Mouse (Mus musculus) layer of hippocampus, postnatal 14 days (tissue): Measurements from ENCODE around the gene Xpnpep2. TPM values are rescaled to one million over a fixed set of nuclear protein-coding genes. Genes with fewer than 3 reads are reported as not detected.

Source experiments
- DNase-seq, 2 experiments: peaks; one replicate each; pipeline ENCODE4 v3.0.0; 2021 to 2022; ENCODE audit warnings: low spot score in 2 of 2, mixed read lengths in 1 of 2
- total RNA-seq, 2 experiments: library from RNA; stranded (reverse); gene quantifications; 2 replicates each; pipeline ENCODE4 v1.2.3; 2021

The Xpnpep2 gene
- total RNA-seq, 2 experiments from 2014 or later, result 0.43 to 0.83 TPM

- DNase-seq, result no peak
These were observed 48.9 kb downstream of the Xpnpep2 start for GRCm38 (mm10) chrX:48157396-48157795.

GRCm38 (mm10) chrX:48158229-48158919 lies 49.8 kb downstream of the Xpnpep2 start:
- DNase-seq, result no peak

- DNase-seq, result no peak
These were observed 61.4 kb downstream of the Xpnpep2 start for GRCm38 (mm10) chrX:48169892-48170291.

- DNase-seq, result no peak
These were observed 61.8 kb downstream of the Xpnpep2 start for GRCm38 (mm10) chrX:48170368-48170767.

GRCm38 (mm10) chrX:48181844-48182243 lies 73.3 kb downstream of the Xpnpep2 start:
- DNase-seq, result no peak

GRCm38 (mm10) chrX:48184703-48185102 lies 76.2 kb downstream of the Xpnpep2 start:
- no peak for DNase-seq

Other genes starting within 250 kb of the Xpnpep2 start
- 10 to 100 TPM; 29.3 to 34.8 TPM for gene Smarca1, start 215.8 kb upstream of the Xpnpep2 start, total RNA-seq
- 10 to 100 TPM; 55.1 to 56.4 TPM for gene Ocrl, start 196.3 kb upstream of the Xpnpep2 start, total RNA-seq
- gene Apln, start 73.9 kb upstream of the Xpnpep2 start, total RNA-seq, result 10 to 100 TPM; 14.3 to 15.6 TPM
- 1 to 10 TPM; 1.0 to 1.9 TPM for gene Sash3, start 37.7 kb downstream of the Xpnpep2 start, total RNA-seq
- gene Zdhhc9, start 100.2 kb downstream of the Xpnpep2 start, total RNA-seq, result 10 to 100 TPM; 52.2 to 54.3 TPM
- 10 to 100 TPM; 17.9 to 18.0 TPM for gene Utp14a, start 148.1 kb downstream of the Xpnpep2 start, total RNA-seq
- 10 to 100 TPM; 16.4 to 17.7 TPM for gene Bcorl1, start 232.6 kb downstream of the Xpnpep2 start, total RNA-seq